Mouse (Mus musculus) natural killer cell, adult 2 months (primary cell): ENCODE data around the gene Rp9.
"Not testable (repeated sequence)": the region's sequence is repeated elsewhere in the genome, so short reads cannot be mapped to it uniquely, and the experiment has no call there.

Experiments
- DNase-seq, 2 experiments: peaks; one replicate each; pipeline ENCODE4 v3.0.0; 2022; ENCODE audit warnings: low spot score in 2 of 2

Gene Rp9

DNA sequence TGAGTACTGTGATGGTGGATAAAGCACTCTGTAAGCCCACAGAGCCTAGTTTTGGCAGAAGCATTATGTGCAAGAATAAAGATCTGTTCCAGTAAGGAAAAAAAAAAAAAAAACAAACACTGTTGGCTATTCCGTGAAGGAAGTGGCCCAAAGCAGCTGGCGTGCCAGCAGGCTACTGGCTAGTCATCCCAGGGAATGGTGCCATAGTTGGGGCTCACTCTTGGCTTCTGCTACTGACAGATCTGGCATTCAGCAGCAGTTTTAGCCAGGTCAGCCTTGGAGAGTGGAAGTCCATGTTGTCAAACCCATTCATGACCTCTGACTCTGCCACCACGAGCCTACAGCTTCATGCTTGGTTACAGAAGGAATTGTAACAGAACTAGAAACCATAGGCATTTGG is 7.6 kb downstream of the Rp9 start:
- no peak for DNase-seq

DNA sequence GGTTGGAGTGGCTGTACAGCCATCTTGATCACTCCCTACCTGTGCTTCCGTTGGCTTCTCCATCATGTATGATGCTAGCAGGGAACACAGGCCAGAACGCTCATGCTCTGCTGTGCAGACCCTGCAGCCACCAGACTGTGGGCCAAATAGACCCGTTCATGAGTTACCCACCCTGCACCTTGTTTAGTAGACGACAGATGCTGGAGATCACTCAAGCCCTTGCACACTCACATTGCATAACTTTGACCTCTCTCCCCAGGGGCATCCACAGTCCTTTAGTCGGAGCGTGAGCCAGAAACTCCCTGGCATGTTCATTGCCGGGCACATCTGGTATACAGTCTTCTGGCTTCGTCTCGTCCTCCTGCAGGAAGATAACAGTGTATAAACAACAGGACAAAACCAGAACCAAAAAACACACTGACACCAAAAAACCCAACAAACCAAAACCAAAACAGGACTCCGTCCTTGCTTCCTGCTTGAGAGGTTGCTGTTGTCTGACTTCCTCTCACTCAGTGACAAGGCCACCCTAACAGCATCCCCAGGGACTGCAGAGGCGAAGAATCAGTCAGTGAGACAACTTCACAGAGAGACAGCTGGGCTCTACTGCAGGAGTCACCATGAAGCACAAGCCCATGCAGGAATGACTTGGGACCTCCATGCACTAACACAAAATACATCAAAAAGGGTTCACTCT is 12.3 kb downstream of the Rp9 start:
- DNase-seq = peak in 1 of 2 experiments; percentile 43

DNA sequence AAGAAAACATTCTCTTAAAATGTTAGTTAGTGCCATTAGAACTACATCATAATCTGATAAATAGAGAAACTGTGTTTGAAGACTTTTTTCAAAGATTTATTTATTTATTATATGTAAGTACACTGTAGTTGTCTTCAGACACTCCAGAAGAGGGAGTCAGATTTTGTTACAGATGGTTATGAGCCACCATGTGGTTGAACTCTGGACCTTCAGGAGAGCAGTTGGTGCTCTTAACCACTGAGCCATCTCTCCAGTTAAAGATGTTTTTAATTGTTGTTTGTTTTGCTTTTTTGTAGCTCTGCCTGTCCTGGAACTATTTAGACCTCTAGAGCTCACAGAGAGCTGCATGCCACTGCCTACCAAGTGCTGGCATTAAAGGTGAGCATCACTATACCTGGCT is 14.5 kb downstream of the Rp9 start:
- no peak for DNase-seq

DNA sequence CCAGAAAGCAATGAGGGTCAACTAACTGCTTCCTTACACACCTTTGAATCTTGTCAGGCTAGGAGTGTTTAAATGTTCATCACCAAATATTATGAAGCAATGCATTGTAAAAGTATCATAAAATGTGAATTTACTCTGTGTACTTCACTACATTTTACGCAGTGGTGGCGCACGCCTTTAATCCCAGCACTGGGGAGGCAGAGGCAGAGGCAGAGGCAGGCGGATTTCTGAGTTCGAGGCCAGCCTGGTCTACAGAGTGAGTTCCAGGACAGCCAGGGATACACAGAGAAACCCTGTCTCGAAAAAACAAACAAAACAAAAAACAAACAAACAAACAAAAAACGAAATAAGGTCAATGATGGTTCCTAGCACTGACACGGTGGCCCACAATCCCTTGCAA is 15.6 kb downstream of the Rp9 start, which contains the start of gene Gm17545:
Gm17545 (plus strand) TSS at position 301 of the 400 bp plus-strand sequence.
- DNase-seq = not testable (repeated sequence)

DNA sequence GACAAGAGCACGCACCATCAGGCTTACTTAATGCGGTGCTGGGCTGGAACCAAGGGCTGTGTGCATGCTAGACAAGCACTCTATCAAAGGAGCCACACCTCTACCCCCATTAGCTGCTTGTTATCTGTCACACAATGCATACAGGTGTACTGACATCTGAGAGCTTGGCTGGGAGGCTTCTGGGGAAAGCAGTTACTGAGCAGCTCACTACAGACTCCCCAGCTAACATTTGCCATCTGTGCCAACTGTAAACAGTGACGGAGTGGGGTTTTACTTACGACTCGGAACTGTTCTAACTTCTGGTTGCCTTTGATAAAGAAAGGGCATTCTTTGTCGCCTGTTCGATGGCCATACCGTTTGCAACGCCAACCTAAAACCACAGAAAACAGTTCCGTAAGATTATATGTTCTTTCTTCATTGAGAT is 16.0 kb downstream of the Rp9 start:
- no peak for DNase-seq

DNA sequence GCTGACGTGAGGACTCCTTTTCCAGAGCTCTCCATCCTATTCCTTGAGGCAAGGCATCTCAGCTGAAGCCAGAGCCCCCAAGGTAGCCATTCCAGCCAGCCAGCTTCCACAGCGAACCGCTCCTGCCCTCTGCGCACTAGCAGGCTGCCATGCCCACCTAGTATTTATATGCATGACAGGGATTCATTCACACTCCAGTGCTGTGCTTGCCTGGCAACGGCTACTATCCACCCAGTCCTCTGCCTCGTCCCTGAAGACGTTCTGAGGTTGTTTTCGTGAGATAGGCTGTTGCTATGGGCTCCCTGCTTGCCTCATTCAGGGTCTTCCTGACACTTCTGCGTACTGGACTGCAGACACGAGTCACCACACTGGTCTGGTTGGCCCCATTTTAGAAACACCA is 16.8 kb downstream of the Rp9 start:
- DNase-seq = no peak

DNA sequence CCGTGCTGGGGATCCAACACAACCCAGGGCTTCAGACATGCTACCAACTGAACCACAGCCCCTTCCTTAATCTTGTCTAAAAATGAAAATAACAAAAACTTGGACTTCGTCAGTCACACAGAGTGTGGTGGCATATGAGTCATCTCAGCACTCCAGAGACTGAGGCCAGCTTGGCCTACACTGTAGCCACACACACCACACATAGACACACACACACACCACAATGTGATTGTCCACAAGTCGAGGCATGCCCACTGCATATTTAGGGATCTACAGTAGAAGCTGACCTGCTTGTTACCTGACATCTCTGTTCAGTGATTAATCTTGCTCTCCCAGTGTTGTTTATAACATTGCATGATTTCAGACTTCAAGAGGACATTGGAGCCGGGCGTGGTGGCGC is 20.3 kb downstream of the Rp9 start:
- no peak for DNase-seq

DNA sequence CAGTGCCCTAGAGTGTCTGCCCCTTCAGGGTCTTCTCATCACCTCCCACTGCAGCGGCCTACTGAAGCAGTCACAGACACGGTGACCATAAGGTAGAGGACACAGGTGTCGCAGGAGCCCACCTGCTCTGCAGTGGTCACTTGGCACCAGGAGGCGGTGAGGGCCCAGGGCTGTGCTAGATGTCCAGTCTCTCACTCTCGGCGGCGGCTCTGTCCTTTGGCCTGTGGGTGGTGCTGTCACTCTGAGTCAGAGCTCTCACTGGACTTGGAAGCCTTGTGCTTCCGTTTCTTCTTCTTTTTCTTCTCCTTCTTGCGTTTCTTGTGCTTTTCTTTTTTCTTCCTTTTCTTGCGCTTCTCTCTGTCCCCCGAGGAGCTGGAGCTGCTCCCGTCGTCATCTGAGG is 21.1 kb downstream of the Rp9 start:
- DNase-seq = no peak

DNA sequence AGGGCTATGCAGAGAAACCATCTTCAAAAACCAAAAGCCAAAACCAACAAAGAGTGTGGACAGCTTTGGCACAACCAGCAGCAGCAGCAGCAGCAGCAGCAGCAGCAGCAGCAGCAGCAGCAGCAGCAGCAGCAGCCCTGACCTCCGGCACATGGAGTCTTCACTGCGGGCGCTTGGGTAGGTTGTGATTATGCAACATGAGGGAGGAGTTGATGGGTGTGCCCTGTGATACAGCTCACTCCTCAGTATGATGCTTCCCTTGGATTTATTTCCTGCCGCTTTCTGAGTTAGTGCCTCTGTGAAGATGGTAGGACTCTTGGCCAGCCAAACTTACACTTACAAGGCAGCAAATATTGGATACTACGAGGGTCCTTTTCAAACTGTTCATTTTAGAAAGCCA is 22.3 kb downstream of the Rp9 start:
- DNase-seq = no peak

DNA sequence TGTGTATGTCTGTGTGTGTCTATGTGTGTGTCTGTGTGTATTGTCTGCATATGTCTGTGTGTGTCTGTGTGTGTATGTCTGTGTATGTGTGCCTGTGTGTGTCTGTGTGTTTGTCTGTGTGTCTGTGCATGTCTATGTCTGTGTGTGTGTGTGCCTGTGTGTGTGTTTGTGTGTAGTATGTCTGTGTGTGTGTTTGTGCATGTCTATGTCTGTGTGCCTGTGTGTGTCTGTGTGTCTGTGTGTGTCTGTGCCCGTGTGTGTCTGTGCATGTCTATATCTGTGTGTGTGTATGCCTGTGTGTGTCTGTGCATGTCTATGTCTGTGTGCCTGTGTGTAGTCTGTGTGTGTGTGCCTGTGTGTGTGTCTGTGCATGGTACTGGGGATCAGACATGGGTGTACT is 24.4 kb downstream of the Rp9 start:
- DNase-seq = no peak

DNA sequence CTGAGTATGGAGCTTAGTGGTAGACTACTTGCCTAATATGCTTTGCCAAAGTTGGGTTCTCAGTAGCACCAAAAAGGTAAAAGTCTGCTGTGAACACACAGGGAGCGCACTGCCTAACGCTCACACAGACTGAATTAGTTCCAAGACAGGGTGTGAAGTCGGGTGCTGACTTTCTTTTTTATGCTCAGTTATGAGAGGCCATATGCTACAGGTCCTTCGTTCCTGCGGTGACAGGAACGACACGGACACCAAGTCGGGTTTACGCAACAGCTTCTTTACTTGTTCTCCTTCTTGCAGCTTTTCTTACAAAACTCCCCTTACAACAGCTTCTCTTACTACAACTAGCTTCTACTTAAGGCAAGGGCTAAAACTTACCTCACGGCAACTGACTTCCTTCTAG is 26.4 kb downstream of the Rp9 start:
- no peak for DNase-seq

DNA sequence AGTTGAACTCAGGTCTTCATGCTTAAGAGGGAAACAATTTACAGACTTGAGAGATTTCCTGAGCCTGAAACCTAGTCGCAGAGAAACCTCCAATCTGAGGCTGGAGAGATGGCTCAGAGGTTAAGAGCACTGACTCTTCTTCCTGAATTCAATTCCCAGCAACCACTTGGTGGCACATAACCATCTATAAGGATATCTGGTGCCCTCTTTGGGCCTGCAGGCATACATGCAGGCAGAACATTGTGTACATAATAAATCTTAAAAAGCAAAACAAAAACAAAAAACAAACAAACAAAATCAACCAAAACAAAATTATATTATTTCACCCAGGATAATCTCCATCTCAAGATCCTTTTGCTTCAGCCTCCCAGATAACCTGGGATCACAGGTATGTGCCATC is 30.7 kb downstream of the Rp9 start:
- DNase-seq = no peak

DNA sequence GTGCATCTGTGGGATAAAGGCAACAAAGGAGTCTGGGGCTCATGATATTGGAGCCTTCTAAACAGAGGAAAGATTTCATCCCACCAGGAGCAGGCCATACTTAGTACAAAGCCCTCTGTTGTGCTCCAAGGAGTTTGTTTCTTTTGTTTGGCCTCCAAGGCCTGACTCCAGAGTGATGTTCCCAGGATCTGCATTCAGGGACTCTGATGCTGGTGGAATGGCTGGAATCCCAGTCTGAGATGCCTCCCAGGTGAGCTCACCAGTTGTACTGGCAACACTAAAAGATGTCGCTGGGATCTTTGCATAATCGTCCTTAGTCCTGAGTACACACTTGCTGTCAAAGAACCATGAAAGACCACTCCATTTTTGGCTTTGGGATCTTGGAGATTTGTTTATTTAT is 35.4 kb downstream of the Rp9 start:
- DNase-seq = no peak

DNA sequence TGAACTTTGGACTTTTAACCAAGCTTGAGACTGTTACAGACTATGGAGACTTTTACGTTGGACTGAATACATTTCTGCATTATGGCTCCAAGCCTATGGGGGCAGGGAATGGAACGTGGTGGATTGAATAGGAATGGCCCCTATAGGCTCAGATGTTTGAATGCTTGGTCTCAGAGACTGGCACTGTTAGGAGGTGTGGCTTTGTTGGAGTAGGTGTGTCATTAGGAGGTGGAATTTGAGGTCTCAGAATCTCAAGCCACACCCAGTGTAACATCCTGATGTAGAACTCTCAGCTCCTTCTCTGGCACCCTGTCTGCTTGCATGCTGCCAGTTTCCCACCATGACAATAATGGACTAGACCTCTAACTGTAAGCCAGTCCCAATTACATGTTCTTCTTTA is 36.3 kb downstream of the Rp9 start:
- no peak for DNase-seq

DNA sequence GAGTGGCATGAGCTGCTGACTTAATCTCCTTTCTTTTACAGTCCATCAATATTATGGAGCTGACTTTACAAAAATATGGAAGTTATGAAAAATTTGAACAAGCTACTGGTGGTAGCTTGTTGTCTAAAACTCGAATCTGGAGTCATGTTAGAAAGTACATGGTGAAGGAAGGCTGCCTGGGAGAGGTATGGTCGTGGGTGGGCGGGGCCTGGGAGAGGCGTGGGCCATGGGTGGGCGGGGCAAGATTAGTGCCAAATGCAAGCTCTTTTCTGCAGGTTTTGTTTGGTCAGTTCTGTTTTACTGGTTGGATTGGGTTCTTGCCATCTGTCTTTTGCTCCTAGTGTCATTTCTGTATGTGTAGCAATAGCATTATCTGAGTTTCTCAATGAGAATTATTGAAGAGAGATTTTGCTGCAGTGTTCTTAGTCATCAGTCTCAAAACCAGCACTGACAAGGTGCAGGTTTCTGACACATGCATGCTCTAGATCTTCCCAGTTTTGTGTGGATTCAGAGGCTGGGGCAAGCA is 39.2 kb downstream of the Rp9 start:
- no peak for DNase-seq

DNA sequence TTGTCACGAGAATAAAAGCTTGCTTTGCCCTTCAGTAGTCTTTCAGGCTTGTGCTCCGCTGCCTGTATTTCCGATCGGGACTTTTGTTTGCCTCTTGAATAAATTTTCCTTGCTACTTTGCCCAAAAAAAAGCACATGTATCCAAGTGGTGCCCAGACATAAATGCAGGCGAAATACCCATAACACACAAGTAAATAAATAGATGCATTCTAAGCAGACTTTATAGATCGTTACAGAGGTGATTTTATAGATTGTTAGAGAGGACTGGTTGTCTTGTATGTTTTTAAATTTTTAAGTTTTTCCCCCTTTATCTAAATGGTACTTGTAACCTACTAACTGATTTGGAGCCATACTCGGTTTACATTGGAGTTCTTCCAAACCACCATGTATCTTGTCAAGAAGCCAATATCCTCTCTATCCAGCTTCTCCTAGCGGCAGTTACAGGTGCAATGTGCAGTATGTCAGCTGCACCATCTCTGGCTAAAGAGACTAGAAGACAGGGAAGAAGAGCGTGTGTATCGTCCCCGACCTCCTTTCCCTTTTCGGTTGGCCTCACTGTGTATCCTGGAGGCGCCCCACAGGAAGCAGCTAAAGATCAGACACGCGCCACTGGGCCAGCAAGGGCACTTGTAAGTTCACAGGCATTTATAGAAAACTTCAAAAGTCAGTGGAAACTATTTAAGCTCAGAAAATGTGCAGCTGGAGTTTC is 39.9 kb downstream of the Rp9 start:
- DNase-seq = no peak

DNA sequence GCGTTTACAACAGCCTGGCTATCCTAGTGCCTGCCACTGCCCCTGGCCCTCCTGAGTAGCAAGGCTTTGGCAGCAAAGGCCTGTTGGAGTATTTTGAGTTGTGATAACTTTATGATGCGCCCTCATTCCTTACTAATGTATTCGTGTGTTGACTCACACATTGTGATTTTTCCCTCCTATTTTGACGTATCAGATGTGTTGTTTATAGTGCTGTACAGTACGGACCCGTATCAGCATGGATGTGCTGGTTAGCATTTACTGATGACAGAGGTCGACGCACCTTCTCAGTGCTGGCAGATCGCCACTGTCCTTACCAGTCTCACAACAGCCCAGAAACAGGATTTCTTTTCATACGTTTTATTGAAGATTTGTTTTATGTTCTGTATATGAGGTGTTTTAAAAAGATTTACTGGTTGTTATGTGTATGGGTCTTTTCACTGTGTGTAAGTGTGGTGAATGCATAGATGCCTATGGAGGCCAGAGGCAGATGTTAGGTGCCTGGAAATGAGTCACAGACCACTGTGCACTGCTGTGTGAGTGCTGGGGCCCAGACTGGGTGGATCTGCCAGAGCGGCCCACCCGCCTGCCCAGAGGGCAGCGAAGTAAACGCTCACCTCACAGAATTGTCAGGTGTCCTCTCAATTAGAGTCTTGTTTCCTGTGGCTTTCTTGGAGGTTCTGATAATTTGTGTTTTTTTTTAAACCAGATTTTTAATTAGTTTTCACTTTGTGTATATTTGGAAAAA is 40.7 kb downstream of the Rp9 start:
- no peak for DNase-seq

DNA sequence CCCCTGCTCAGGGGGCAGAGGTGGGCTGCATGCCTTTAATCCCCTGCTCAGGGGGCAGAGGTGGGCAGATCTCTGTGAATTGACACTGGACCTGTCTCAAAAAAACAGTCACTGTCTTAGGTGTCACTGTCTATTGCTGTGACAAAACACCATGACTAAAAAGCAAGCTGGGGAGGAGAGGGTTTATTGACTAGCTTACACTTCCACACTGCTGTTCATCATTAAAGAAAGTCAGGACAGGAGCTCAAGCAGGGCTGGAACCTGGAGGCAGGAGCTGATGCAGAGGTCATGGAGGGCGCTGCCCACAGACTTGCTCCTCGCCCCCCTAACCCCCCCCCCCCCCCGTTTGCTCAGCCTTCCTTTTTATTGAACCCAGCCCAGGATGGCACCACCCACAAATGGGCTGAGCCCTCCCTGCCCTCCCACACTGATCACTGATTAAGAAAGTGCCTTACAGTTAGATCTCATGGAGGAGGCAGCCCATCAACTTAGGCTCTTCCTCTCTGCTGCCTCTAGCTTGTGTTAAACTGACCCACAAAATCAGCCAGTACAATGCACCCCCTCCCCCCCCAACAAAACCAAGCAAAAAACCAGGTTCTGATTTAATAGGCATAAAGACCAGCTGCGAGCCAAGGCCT is 41.4 kb downstream of the Rp9 start:
- no peak for DNase-seq

DNA sequence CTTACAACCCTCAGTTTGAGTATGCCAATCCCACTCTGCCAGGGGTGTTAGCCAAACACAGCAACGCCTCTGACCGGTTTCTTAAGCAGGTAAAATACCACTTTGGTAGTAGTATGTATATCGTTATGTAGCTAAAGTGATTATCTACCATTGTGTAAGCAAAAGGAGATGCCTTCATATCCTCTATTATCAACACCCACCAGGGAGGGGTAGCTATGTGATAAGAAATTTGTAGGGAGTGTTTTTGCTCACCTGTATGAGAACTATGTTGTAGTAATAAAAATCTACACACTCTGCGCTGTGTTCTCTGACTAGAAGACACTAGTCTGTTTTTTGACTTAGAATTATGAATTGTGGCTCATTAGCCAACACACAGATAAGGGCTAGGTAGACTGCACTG is 44.8 kb downstream of the Rp9 start:
- DNase-seq = no peak

DNA sequence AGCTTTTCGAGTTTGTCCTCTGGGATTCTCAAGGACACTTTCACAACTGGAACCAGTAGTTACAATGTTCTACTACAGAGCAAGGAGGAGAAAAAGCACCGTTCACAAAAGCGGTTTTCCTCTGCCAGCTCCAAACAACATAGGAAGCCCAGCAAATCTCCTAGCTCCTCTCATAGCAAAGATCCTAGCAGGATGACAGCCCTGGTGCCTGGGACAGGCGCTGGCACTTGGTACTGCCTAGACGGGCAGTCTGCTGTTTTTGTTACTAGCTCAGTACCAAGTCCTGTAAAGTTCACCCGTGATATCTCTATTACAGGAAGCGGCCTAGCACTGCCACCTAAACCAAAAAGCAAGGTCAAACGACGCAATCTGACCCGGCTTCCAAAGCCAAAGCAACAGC is 45.3 kb downstream of the Rp9 start:
- no peak for DNase-seq

DNA sequence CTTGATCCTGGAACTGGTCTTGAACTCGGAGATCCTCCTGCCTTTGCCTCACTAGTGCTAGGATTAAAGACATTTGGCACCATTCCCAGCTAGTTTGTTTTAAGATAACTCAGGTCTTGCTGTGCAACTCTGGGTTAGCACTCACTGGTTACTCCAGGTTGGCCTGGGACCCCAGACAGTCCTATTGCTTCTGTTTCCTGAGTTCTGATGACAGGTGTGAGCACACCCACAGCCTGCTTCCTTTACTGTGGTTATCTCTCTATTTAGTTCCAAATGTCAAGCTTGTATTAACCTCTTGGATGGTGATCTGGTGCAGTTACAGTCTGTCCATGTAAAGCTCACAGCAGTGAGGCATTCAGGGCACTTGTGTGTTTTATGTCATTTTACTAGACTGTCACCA is 46.0 kb downstream of the Rp9 start:
- DNase-seq = no peak

DNA sequence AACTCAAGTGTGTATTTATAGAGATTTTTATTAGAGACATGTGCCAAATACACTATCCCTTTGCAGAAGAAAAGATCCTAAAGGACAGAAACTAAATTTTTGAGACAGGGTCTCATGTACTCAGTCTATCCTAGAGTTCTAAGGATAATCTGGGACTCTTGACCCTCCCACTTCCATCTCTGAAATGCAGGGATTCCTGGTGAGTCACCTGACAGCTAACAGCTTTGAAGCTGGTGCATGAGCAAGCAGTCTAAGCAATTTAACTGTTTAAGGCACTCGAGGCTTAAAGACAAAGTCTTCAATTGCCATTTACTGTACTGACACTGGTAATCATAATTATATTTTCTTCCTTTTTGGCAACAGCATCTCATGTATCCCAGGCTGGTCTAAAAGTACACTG is 47.0 kb downstream of the Rp9 start:
- no peak for DNase-seq
